Mouse (Mus musculus) heart, embryonic 12.5 days (tissue): ENCODE measurements at regions not wholly inside any gene's neighbourhood (a gene's known extent, or its start where the extent isn't known, plus 50 kb on each side); places are given as distances from the start of the nearest gene placed in this dataset.

Experiments
- ATAC-seq: fragments of 200-750 bp; cut with Nextera tagmentation; 2 replicates; pipeline ENCODE4 v1.8.0; 2017; ENCODE audit warnings: moderate TSS enrichment, moderate library complexity; ENCODE audit not compliant: insufficient number of reproducible peaks, low FRiP score
- H3K27ac ChIP-seq: fragments of 300-500 bp; sonication (generic); 2 replicates; pipeline ENCODE4 v1.5.1; 2016; ENCODE audit warnings: mild to moderate bottlenecking, moderate library complexity; ENCODE audit not compliant: poor library complexity, severe bottlenecking
- H3K27me3 ChIP-seq: fragments of 300-500 bp; sonication (generic); replicated peaks from 2 replicates; pipeline ENCODE4 v1.6.1; 2016; ENCODE audit warnings: mild to moderate bottlenecking, moderate library complexity
- H3K36me3 ChIP-seq: fragments of 300-500 bp; sonication (generic); 2 replicates; pipeline ENCODE4 v1.6.1; 2016; ENCODE audit warnings: mild to moderate bottlenecking, moderate library complexity
- H3K4me1 ChIP-seq: fragments of 300-500 bp; sonication (generic); replicated peaks from 2 replicates; pipeline ENCODE4 v1.6.1; 2016; ENCODE audit warnings: mild to moderate bottlenecking
- H3K4me2 ChIP-seq: fragments of 300-500 bp; sonication (generic); 2 replicates; pipeline ENCODE4 v1.6.1; 2016; ENCODE audit warnings: mild to moderate bottlenecking, moderate library complexity
- H3K4me3 ChIP-seq: fragments of 300-500 bp; sonication (generic); 2 replicates; pipeline ENCODE4 v1.5.1; 2016; ENCODE audit warnings: mild to moderate bottlenecking
- H3K9ac ChIP-seq: fragments of 300-500 bp; sonication (generic); 2 replicates; pipeline ENCODE4 v1.6.1; 2016; ENCODE audit warnings: mild to moderate bottlenecking, moderate library complexity
- H3K9me3 ChIP-seq: fragments of 300-500 bp; sonication (generic); replicated peaks from 2 replicates; pipeline ENCODE4 v1.6.1; 2016; ENCODE audit warnings: mild to moderate bottlenecking, moderate library complexity
- WGBS: fragments of 180-500 bp; shearing (Covaris S2); methylation state at CpG from one replicate; pipeline ENCODE4 v1.1.7; 2016; 5-methylcytosine and 5-hydroxymethylcytosine counted together

DNA sequence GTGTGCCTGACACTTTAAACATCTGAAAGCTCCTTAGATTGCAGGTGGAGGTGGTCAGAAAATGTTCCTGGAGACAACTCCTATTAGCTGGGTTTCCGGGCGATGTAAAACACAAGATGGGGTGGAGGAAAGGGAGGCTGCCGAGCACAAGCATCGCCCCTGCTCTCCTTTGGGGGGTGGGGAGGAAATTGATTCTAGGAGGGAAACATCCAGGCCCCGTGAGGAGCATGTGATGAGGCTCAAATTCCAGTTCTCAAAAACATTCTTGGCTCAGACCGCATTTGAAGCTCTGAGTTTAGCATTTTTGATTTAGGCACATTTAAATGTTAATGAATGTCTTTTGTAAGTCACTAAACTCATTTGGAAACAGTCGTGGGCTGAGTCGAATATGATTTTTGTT, 105.5 kb downstream of the Rpl14 start:
- no peak for ATAC-seq
- Histone ChIP-seq H3K27ac (no peak overlapping the region), H3K4me2 (no peak overlapping the region), H3K4me3 (no peak overlapping the region), H3K27me3 (peaks cover 31% of the 10 kb centered on the region), H3K36me3 (no peaks in the 10 kb centered on the region), H3K9me3 (no peaks in the 10 kb centered on the region), H3K4me1 (peaks cover 19% of the 10 kb centered on the region; the same call in 1 of the 2 replicates), H3K9ac (no peak overlapping the region)
- 38% methylated on average over 8 of the region's 8 CpGs for WGBS

DNA sequence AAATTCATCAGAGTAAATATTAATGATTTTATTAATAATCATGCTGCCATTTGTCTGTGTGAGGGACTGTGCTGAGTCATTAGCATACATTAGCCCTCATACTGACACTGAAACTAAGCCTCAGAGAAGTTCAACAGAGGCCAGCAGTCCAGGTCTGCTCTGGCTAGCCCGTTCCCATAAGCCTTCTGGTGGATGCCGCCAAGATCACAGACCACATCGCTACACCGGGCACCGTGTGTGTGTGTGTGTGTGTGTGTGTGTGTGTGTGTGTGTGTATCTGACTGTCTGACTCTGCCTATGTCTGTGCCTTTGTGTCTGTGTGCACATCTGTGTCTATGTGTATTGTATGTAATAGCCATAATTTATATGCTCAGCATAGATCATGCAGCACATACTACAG, 106.0 kb downstream of the Rpl14 start:
- no peak overlapping the region for H3K4me3 ChIP-seq
- H3K9ac ChIP-seq = no peak overlapping the region
- H3K27ac ChIP-seq = no peak overlapping the region
- no peak overlapping the region for H3K4me2 ChIP-seq
- peaks cover 19% of the 10 kb centered on the region; the same call in 1 of the 2 replicates for H3K4me1 ChIP-seq
- no peak for ATAC-seq
- H3K27me3 ChIP-seq = peaks cover 31% of the 10 kb centered on the region
- 85% methylated on average over 5 of the region's 5 CpGs for WGBS
- H3K9me3 ChIP-seq = no peaks in the 10 kb centered on the region
- no peaks in the 10 kb centered on the region for H3K36me3 ChIP-seq

DNA sequence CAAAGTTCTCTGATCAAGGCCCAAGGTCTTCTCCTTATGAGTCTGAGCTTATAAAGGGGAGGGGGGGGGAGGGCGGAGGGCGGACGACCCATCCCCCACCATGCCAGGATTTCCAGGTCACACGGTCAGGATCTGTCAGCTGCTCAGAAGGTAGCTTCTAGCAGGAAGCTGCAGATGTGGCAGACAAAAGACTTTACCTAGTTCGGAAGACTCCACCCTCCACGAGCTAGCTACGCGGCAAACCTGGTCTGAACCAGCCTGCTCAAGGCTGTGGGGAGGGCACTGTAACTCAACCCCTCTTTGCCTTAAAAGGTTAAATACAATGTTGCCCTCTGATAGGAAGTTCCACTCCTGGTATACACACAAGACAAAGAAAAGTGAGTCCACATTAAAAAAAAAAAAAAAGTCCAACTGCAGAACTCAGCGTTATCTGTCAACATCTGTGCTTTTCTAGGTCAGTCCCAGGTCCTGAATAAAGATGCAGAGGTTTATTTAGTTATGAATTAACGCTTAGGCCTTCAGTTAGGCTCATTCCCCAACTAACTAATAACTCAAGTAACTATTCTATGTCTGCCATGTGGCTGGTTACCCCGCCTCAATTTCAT, 108.7 kb downstream of the Rpl14 start:
- H3K4me2 ChIP-seq = no peak overlapping the region
- no peak overlapping the region for H3K27ac ChIP-seq

DNA sequence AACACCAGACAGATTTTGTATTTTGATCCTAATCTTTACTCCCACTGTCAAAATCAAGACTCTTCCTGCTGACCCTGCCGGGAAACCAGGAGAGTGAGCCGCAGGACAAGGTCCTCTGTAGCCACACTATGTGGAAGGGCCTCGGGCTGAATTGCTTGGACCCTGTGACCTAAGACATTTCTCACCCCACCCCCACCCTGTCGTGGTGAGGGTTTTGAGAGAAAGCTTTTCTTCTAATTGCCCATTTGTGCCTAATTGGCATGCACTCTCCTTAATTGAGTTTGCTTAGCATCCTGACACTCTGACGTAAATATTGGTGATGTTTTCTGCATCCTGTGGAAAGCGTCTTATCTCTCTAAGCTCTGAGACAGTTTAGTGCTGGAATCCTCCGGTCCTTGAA, 110.2 kb downstream of the Rpl14 start:
- Histone ChIP-seq H3K27ac (no peak overlapping the region), H3K9me3 (no peaks in the 10 kb centered on the region), H3K4me1 (0 out of 2 replicates have a peak, but pooled peaks cover 6% of the 10 kb centered on the region), H3K36me3 (no peaks in the 10 kb centered on the region), H3K4me3 (no peak overlapping the region), H3K27me3 (0 out of 2 replicates have a peak, but pooled peaks cover 5% of the 10 kb centered on the region), H3K4me2 (no peak overlapping the region), H3K9ac (no peak overlapping the region)
- ATAC-seq = no peak
- WGBS = 30% methylated on average over 7 of the region's 7 CpGs

More for the DNA sequence above, 108.7 kb downstream of the Rpl14 start:
- Histone ChIP-seq H3K4me1 (peaks cover 16% of the 10 kb centered on the region; the same call in 1 of the 2 replicates), H3K9me3 (no peaks in the 10 kb centered on the region), H3K36me3 (no peaks in the 10 kb centered on the region), H3K4me3 (no peak overlapping the region), H3K9ac (no peak overlapping the region), H3K27me3 (peaks cover 6% of the 10 kb centered on the region)
- 0 out of 2 replicates have a peak, but pooled peaks have one; percentile 29 for ATAC-seq
- 31% methylated on average over 11 of the region's 11 CpGs for WGBS

DNA sequence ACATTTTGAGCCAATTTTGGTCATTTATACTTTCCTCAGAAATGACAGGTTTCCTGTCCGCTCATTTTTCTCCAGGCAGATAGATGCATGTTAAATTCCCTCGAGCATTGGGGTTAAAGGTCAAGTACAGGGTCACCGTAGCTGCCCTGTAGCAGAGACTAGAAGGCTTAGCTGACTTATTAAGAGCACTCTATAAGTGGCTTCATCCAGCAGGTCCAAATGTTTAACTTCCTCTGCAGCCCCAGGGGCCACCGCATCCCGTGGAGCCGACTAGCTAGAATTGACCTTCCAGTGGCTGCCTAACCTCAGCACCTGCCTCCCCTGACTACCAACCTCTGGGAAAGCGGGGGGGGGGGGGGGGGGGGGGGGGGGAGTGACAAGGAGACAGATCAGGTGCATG, 114.7 kb downstream of the Rpl14 start:
- no peaks in the 10 kb centered on the region for H3K36me3 ChIP-seq
- peaks cover 11% of the 10 kb centered on the region for H3K4me1 ChIP-seq
- no peak for ATAC-seq
- H3K27me3 ChIP-seq = peaks cover 6% of the 10 kb centered on the region; the same call in 1 of the 2 replicates
- no peaks in the 10 kb centered on the region for H3K9me3 ChIP-seq
- H3K9ac ChIP-seq = no peak overlapping the region
- 19% methylated on average over 6 of the region's 7 CpGs for WGBS
- H3K4me3 ChIP-seq = no peak overlapping the region
- H3K27ac ChIP-seq = no peak overlapping the region
- no peak overlapping the region for H3K4me2 ChIP-seq

DNA sequence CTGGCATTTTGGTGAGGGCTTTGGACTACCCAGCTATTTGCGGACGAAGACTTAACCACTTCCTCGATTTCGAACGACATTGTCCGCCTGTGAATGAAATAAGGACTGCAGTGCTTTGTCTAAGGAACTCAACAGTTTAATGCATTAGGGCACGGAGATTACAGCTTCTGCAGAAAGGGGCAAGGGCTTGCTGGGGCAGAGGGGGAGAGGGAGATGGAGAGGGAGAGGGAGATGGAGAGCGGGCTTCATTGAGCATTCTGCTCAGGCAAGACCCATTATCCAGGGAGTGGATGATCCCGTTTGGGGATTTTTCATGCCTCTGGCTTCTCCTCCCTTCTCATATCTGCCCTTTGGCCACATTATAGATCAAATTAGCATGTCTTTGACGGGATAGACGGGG, 117.8 kb downstream of the Rpl14 start:
- ATAC-seq = no peak
- Histone ChIP-seq H3K9ac (no peak overlapping the region), H3K27me3 (peaks cover 6% of the 10 kb centered on the region; the same call in 1 of the 2 replicates), H3K36me3 (no peaks in the 10 kb centered on the region), H3K4me2 (no peak overlapping the region), H3K4me3 (no peak overlapping the region), H3K4me1 (peaks cover 26% of the 10 kb centered on the region), H3K9me3 (no peaks in the 10 kb centered on the region), H3K27ac (no peak overlapping the region)
- WGBS = 74% methylated on average over 11 of the region's 11 CpGs

DNA sequence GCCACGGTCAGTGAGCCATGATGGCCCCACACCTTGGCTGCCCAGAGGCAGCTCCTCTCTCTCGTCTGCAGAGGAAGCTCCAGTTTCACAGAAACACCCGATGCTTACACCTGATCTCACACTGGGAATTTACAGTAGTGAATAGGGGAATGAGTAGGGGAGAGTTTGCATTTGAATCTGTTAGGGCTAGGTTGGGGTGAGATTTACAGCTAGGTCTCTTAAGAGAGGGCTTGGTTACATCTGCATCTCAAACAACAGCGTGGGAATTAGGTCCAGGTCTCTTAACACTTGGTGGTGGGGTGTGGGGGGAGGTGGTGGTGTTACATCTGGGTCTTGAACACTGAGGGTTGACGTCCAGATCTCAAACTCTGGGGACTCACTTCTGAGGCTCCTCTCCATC, 119.3 kb downstream of the Rpl14 start:
- no peak overlapping the region for H3K4me3 ChIP-seq
- H3K27ac ChIP-seq = peak overlapping the region; percentile 84; the same call in 1 of the 2 replicates
- peaks cover 6% of the 10 kb centered on the region; the same call in 1 of the 2 replicates for H3K27me3 ChIP-seq
- ATAC-seq = no peak
- H3K4me1 ChIP-seq = peaks cover 26% of the 10 kb centered on the region
- H3K36me3 ChIP-seq = no peaks in the 10 kb centered on the region
- 34% methylated on average over 5 of the region's 5 CpGs for WGBS
- H3K4me2 ChIP-seq = peak overlapping the region; percentile 72
- H3K9ac ChIP-seq = no peak overlapping the region
- H3K9me3 ChIP-seq = no peaks in the 10 kb centered on the region

DNA sequence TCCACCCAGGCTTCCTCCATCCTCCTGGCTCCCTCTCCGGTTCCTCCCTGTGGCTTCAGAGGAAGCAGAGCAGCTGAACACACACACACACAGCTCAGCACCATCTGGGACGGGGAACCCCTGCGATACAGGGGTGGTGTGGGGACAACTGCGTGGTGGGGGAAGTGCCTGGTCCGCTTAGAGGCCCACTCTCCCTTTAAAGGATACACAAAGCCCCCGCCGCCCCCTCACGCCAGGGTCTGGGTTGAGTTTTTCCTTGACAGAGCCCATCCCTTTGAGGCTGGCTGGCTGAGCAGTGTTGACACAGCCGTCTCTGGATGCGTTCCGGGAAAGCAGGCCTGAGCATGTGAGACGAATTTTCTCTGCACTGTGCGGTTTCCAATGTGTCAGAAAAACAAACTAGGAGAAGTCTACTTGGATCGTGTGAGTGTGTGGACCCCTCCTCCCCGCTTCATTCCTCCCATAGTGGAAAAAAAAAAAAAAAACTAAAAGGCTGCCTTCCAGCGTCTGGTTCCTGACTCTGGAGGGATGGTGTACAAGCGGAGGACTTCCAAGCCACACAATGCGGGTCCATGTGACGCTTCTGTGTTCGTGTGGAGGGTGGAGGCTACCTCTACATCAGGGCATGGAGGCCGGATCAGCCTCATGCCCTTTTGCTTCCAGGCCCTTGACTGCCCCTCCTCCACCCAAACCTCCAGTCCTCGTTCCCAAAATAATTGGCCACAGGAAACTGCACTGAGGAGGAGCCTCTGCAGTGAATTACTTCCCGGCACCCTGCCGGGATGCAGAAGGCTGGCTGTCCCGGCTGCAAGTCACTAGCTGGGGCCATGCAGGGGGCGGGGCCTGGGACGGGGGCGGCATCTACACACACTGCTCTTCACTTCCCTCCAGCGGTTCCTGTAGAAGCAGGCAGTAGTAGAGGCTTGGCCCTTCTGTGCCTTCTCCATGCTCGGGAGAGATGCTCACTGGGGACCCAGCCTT, 120.0 kb downstream of the Rpl14 start:
- Histone ChIP-seq H3K27ac (peak overlapping the region; percentile 84), H3K4me2 (peak overlapping the region; percentile 72), H3K4me1 (peaks cover 26% of the 10 kb centered on the region), H3K36me3 (no peaks in the 10 kb centered on the region), H3K27me3 (peaks cover 6% of the 10 kb centered on the region; the same call in 1 of the 2 replicates), H3K4me3 (peak overlapping the region; percentile 37), H3K9me3 (no peaks in the 10 kb centered on the region), H3K9ac (peak overlapping the region; percentile 47; the same call in 1 of the 2 replicates)
- ATAC-seq = peak; percentile 90
- 4% methylated on average over 30 of the region's 30 CpGs for WGBS

DNA sequence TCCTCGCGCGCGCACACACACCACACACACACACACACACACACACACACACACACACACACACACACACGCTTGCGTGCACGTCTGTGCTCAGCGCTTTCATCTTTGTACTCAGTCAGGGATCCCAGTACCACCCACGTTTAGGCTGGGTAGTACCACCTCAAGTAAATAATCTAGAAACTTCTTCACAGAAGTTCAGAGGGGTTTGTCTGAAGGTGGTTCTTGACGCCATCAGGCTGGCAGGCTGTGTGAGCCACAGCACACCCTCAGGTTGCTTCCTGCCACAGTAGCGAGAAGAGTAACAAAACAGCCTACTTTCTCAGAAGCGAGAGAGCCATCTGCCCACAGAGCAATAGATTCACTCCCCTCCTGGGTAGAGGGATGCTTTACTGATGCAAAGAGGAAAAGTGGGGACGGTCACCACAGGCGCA, 120.7 kb downstream of the Rpl14 start:
- H3K4me2 ChIP-seq = peak overlapping the region; percentile 72
- peak overlapping the region; percentile 84 for H3K27ac ChIP-seq
- peaks cover 6% of the 10 kb centered on the region; the same call in 1 of the 2 replicates for H3K27me3 ChIP-seq
- no peaks in the 10 kb centered on the region for H3K9me3 ChIP-seq
- H3K4me3 ChIP-seq = peak overlapping the region; percentile 37
- ATAC-seq = no peak
- peaks cover 26% of the 10 kb centered on the region for H3K4me1 ChIP-seq
- H3K9ac ChIP-seq = peak overlapping the region; percentile 47; the same call in 1 of the 2 replicates
- 17% methylated on average over 14 of the region's 14 CpGs for WGBS
- no peaks in the 10 kb centered on the region for H3K36me3 ChIP-seq

DNA sequence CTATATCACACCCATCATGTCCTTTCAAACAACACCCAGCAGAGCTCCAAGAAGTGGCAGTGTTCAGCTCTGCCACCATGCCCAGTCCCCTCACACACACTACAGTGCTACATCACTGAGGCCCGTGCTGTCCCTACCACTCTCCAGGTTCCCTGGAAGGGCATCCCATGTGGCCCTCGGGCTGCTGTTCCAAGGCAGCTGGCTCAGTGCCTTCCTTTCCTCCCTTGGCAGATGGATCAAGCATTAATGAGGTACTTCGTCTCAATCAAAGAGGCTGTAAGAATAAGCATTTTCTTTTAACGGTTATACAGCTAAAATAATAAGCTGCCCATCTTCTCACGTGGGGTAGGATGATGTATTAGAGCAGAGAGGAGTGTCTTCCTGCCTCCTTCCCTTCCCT, 123.2 kb downstream of the Rpl14 start:
- H3K4me2 ChIP-seq = no peak overlapping the region
- WGBS = 72% methylated on average over 5 of the region's 5 CpGs
- H3K9me3 ChIP-seq = no peaks in the 10 kb centered on the region
- peaks cover 4% of the 10 kb centered on the region; the same call in 1 of the 2 replicates for H3K27me3 ChIP-seq
- H3K4me3 ChIP-seq = no peak overlapping the region
- H3K36me3 ChIP-seq = no peaks in the 10 kb centered on the region
- no peak overlapping the region for H3K27ac ChIP-seq
- no peak for ATAC-seq
- H3K9ac ChIP-seq = no peak overlapping the region
- peaks cover 26% of the 10 kb centered on the region for H3K4me1 ChIP-seq

DNA sequence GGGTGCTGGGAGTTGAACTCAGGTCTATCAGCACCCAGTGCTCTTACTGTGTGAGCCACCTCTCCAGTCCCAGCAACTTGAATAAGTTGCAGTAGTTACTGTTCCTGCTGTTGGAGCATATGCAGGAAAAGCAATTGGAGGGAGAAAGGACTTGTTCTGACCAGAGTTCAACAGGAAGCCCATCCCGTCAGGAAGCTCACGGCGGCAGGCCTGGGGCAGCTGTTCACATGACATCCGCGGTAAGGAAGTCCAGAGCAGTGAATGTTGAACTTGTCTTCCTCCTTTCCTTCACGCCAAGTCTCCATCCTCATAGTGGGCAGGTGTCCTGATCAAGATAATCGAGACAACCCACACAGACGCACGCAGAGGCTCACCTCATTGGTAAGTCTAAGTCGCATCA, 124.7 kb downstream of the Rpl14 start:
- Histone ChIP-seq H3K27me3 (peaks cover 4% of the 10 kb centered on the region; the same call in 1 of the 2 replicates), H3K4me1 (peaks cover 15% of the 10 kb centered on the region), H3K9ac (no peak overlapping the region), H3K4me3 (no peak overlapping the region), H3K9me3 (no peaks in the 10 kb centered on the region), H3K27ac (no peak overlapping the region), H3K36me3 (no peaks in the 10 kb centered on the region), H3K4me2 (no peak overlapping the region)
- 78% methylated on average over 10 of the region's 10 CpGs for WGBS
- ATAC-seq = no peak
